Mouse (Mus musculus) liver, embryonic 16.5 days (tissue): ENCODE data around the gene Tln2. TPM values are rescaled to one million over a fixed set of nuclear protein-coding genes. Genes with fewer than 3 reads are reported as not detected.

Source experiments
- ATAC-seq: fragments of 200-750 bp; cut with Nextera tagmentation; 2 replicates; pipeline ENCODE4 v1.8.0; 2017; ENCODE audit warnings: low read depth, mild to moderate bottlenecking, moderate number of reproducible peaks, moderate library complexity
- H3K27ac ChIP-seq: fragments of 300-500 bp; sonication (generic); 2 replicates; pipeline ENCODE4 v1.5.1; 2014; ENCODE audit warnings: mild to moderate bottlenecking, low read length
- H3K27me3 ChIP-seq: fragments of 300-500 bp; sonication (generic); 2 replicates; pipeline ENCODE4 v1.6.1; 2014; ENCODE audit warnings: low read depth, low read length, mixed read lengths; ENCODE audit not compliant: control insufficient read depth, insufficient read depth
- H3K36me3 ChIP-seq: fragments of 300-500 bp; sonication (generic); 2 replicates; pipeline ENCODE4 v1.6.1; 2014; ENCODE audit warnings: mild to moderate bottlenecking; ENCODE audit not compliant: control insufficient read depth, insufficient read depth
- H3K4me1 ChIP-seq: fragments of 300-500 bp; sonication (generic); 2 replicates; pipeline ENCODE4 v1.6.1; 2014; ENCODE audit warnings: low read depth, low read length, mixed read lengths; ENCODE audit not compliant: control insufficient read depth
- H3K4me2 ChIP-seq: fragments of 300-500 bp; sonication (generic); 2 replicates; pipeline ENCODE4 v1.6.1; 2014; ENCODE audit warnings: low read depth, low read length, mixed read lengths
- H3K4me3 ChIP-seq: fragments of 300-500 bp; sonication (generic); 2 replicates; pipeline ENCODE4 v1.5.1; 2014; ENCODE audit warnings: low read depth, mild to moderate bottlenecking, low read length
- H3K9ac ChIP-seq: fragments of 300-500 bp; sonication (generic); 2 replicates; pipeline ENCODE4 v1.6.1; 2014; ENCODE audit warnings: low read depth, low read length
- H3K9me3 ChIP-seq: fragments of 300-500 bp; sonication (generic); replicated peaks from 2 replicates; pipeline ENCODE4 v1.6.1; 2016; ENCODE audit warnings: low read length; ENCODE audit not compliant: control insufficient read depth
- WGBS: fragments of 180-500 bp; shearing (Covaris S2); extraction: QIAGEN DNeasy Blood & Tissue Kit; methylation state at CpG from one replicate; pipeline ENCODE4 v1.1.7; 2014; ENCODE audit not compliant: insufficient replicate concordance; 5-methylcytosine and 5-hydroxymethylcytosine counted together
- polyA plus RNA-seq: library from polyadenylated mRNA; unstranded; fragments of >200 nt; fragmentation: Nextera tagmentation; extraction: Ambion mirVana; gene quantifications from 2 replicates; pipeline ENCODE4 v1.2.1, GENCODE M21; 2015

The Tln2 gene
- polyA plus RNA-seq, 1 experiment from 2014 or later, result 3.4 TPM

DNA sequence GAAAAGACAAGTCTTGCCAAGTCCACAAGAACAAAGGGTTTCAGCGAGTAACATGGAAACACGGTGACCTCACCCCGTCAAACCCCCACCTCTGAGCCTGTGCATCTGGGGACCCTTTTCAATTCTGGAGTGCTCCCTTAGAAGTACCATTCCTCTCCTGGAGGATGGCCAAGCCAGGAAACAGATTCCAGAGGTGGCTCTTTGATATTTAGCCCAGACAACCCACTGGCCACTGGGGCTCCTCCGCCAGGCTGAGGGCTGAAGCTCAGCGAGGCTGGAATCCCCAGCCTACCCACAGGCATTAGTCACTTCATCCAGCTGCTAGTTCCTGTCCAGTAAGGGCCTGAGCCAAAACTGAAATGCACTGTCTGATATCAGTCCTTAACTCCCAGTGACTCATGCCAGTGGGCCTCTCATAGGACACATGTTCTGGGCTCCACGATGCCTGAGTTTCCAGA, 6.3 kb upstream of the Tln2 start:
- Histone ChIP-seq H3K36me3 (no peaks in the 10 kb centered on the region), H3K4me1 (no peaks in the 10 kb centered on the region), H3K27ac (no peak overlapping the region), H3K9ac (no peak overlapping the region), H3K4me2 (no peak overlapping the region), H3K4me3 (no peak overlapping the region), H3K9me3 (no peaks in the 10 kb centered on the region), H3K27me3 (no peaks in the 10 kb centered on the region)
- 76% methylated on average over 6 of the region's 6 CpGs for WGBS
- no peak for ATAC-seq

DNA sequence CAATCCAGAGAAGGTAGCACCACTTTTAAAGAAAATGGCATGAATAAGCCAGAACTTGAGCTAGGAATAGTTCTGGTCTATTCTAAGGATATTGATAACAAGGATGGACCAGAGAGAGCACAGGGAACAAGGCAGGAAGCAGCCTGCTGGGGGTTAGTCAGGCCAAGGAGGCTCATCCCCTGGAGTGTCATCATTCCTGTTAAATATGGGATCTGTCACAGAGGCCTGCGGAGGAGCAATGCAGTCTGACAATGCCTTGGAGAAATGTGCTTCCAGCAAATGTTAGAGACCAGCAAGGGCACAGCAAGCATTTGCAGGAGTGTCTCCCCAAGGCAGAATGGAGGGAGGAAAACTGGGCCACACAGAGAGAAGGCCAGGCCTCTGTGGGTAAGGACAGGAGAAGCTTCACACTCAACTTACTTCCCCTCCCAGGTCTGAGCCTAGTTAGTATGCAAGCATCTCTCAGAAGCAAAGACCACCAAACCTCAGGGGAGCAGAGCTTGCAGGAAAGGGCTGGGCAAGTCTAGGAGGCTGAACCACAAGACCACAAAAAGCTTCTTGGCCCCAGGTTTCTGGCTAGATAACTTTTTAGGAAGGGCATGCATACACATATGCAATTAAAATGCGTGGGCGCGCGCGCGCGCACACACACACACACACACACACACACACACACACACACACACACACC, 9.5 kb downstream of the Tln2 start:
- ATAC-seq, result no peak
- H3K9ac ChIP-seq, result no peak overlapping the region
- 59% methylated on average over 8 of the region's 8 CpGs for WGBS
- H3K9me3 ChIP-seq, result no peaks in the 10 kb centered on the region
- H3K4me1 ChIP-seq, result no peaks in the 10 kb centered on the region
- H3K4me2 ChIP-seq, result no peak overlapping the region
- H3K4me3 ChIP-seq, result no peak overlapping the region
- no peak overlapping the region for H3K27ac ChIP-seq
- no peaks in the 10 kb centered on the region for H3K36me3 ChIP-seq
- no peaks in the 10 kb centered on the region for H3K27me3 ChIP-seq

DNA sequence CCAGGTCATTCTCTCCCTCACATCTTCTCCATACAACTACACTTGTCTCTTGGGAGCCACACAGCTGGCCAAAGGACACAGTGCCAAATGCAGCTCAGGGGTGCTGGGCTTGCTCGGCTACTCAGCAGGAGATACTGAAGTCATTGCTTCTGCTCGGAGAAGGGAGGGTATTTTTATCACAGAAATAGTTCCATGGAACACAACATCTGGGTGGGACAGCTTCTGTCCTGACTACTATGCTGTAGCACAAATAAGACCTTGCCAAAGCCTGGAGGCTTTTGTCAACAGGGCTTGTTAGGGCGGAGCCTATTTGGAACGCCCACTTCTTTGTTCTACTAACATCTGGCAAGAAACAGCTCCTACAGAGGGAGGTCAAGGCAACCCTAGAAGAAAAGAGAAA, 10.2 kb downstream of the Tln2 start:
- Histone ChIP-seq H3K9me3 (no peaks in the 10 kb centered on the region), H3K9ac (no peak overlapping the region), H3K4me2 (no peak overlapping the region), H3K27me3 (no peaks in the 10 kb centered on the region), H3K27ac (no peak overlapping the region), H3K4me3 (no peak overlapping the region), H3K4me1 (no peaks in the 10 kb centered on the region), H3K36me3 (no peaks in the 10 kb centered on the region)
- no peak for ATAC-seq
- WGBS, result 54% methylated on average over 4 of the region's 4 CpGs

DNA sequence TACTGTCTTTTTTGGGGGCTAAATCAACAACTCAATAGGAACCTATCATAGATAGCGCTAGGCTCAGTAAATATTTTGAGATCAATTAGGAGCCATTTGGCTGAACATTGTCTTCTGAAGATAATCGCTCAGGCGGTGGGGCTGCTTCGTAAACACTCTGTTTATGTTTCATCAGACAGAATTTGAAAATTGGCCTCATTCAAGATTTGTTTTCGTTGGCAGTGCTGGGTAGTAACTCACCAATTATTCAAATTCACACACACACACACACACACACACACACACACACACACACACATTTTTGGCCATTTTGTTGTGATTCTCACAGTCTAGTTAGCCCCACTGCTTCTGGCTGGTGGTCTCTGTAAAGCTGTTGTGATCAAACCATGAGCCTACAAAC, 12.9 kb downstream of the Tln2 start:
- H3K4me1 ChIP-seq, result no peaks in the 10 kb centered on the region
- no peak overlapping the region for H3K27ac ChIP-seq
- H3K36me3 ChIP-seq, result no peaks in the 10 kb centered on the region
- no peak for ATAC-seq
- H3K4me2 ChIP-seq, result no peak overlapping the region
- WGBS, result 61% methylated on average over 5 of the region's 5 CpGs
- no peaks in the 10 kb centered on the region for H3K9me3 ChIP-seq
- H3K27me3 ChIP-seq, result no peaks in the 10 kb centered on the region
- no peak overlapping the region for H3K9ac ChIP-seq
- H3K4me3 ChIP-seq, result no peak overlapping the region

DNA sequence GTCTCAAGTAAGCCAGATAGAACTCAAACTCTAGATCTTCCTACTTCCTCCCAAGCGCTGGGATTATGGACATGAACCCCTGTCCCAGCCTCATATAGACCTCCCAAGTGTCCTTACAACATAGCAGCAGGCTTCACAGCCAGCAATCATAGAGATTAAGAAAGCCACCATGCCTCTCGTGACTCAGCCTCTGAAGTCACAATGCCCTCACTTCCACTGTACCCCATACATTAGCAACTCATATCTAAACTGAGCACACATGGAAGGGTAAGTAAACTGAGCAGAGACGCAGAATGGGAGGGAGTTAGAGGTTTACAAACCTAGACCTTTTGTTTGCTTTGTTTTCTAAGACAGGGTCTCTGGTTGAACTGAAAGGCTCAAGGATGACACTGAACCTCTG, 13.7 kb downstream of the Tln2 start:
- no peak overlapping the region for H3K9ac ChIP-seq
- H3K9me3 ChIP-seq, result no peaks in the 10 kb centered on the region
- H3K4me1 ChIP-seq, result no peaks in the 10 kb centered on the region
- H3K27me3 ChIP-seq, result no peaks in the 10 kb centered on the region
- 47% methylated on average over 3 of the region's 3 CpGs for WGBS
- no peak overlapping the region for H3K4me3 ChIP-seq
- no peak overlapping the region for H3K27ac ChIP-seq
- ATAC-seq, result no peak
- no peak overlapping the region for H3K4me2 ChIP-seq
- H3K36me3 ChIP-seq, result no peaks in the 10 kb centered on the region

DNA sequence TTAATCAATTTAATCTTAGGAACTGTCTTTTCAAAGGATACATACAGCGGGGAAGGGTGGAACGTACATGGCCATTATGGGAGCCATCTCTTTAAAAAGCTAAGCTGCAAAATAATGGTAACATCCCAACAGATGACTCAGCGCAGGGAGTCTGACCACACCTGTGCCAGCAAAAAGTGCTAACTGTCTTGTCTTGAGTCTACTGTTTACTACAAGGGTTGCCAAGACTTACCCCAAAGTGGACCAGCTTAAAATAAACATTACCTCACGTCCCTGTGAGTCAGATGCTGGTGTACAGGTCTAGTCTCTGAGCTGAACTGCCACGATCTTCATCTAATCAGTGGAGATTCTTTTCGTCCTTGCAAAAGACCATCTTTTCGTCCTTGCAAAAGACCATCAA, 14.7 kb downstream of the Tln2 start:
- Histone ChIP-seq H3K27me3 (no peaks in the 10 kb centered on the region), H3K36me3 (no peaks in the 10 kb centered on the region), H3K27ac (no peak overlapping the region), H3K4me3 (no peak overlapping the region), H3K9ac (no peak overlapping the region), H3K9me3 (no peaks in the 10 kb centered on the region), H3K4me2 (no peak overlapping the region), H3K4me1 (no peaks in the 10 kb centered on the region)
- 54% methylated on average over 7 of the region's 7 CpGs for WGBS
- no peak for ATAC-seq

DNA sequence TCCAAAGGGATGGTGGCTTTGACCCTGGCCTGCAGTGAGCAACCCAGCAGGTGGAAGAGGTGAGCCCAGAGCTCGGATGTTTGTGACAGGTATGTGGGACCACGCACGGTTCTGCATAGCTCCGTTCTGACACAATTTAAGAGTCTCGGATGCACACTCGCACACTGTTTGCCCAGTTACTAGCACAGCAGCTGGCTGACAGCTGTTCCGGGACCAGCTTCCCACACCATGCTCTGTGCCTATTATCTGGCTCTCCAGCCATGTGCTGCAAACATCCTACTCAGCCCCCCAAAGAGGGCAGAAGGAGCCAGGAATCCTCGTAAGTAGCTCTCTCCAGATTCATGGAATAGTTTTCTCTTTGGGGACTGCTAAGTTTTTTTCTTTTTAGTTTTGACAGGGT, 17.6 kb downstream of the Tln2 start:
- Histone ChIP-seq H3K27me3 (no peaks in the 10 kb centered on the region), H3K36me3 (no peaks in the 10 kb centered on the region), H3K9me3 (no peaks in the 10 kb centered on the region), H3K4me1 (no peaks in the 10 kb centered on the region), H3K4me2 (no peak overlapping the region), H3K9ac (no peak overlapping the region), H3K27ac (no peak overlapping the region), H3K4me3 (no peak overlapping the region)
- 65% methylated on average over 8 of the region's 8 CpGs for WGBS
- no peak for ATAC-seq

DNA sequence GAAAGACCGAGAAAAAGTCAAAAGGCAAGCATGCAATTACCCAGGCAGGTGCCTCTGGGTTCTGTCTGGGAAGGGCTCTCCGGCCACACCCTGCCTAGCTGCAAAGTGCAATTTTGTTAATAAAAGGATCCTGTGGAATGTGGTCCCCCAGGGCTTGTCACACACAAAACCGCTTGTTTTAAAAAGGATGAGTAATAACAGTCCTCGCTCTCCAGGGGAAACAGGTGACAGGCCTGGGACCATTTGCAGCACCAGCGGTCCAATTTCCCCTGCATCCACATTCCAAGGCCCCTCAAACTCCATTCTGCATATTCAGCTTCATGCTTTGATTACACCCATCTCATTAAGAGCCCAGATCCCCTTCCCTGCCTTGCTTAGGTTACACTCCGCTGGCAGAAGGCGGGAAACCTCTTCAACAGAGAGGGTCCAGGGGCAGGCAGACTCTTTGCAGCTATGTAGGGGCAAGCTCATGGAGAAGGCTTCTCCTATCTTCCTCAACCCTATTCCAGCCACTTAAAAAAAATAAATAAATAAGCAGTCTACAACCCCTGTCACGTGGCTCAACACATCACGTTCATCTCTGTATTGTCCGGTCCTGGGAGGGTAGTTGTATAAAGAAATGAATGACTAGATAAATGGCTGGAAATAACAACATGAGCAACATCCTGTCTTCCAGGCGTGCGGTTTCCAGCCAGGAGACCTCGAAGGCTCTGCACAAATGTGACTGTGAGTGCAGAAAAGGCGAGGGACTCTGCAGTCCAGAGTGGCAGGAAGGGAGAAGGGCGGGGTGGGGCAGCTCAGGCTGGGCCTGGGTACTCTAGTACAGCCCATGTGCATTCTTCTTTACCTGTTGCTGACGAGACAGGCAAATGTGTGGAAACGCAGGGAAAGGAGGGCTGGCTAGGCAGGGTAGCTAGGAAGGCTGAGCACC, 19.5 kb downstream of the Tln2 start:
- Histone ChIP-seq H3K9ac (no peak overlapping the region), H3K27ac (no peak overlapping the region), H3K4me3 (no peak overlapping the region), H3K4me2 (no peak overlapping the region), H3K4me1 (no peaks in the 10 kb centered on the region), H3K9me3 (no peaks in the 10 kb centered on the region), H3K36me3 (no peaks in the 10 kb centered on the region), H3K27me3 (no peaks in the 10 kb centered on the region)
- 52% methylated on average over 17 of the region's 17 CpGs for WGBS
- no peak for ATAC-seq

DNA sequence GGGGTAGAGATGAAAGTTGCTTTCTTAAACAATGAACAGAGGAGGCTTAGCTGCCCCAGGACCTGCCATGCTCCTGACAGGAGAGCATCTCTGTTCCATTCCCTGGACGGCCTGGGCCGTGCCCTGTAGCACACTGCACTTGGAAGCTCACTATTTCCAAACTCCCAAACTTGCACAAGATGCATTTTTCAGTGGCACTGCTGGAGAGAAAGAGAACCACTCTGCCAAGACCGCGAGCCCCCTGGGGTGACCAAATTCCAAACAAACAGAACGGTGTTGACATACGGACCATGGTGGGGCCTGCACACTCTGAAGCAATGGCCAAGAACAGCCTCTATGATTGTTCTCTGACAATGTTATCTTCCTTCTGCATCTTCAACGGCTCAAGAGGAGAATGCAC, 25.1 kb downstream of the Tln2 start:
- no peaks in the 10 kb centered on the region for H3K9me3 ChIP-seq
- no peaks in the 10 kb centered on the region for H3K27me3 ChIP-seq
- 40% methylated on average over 7 of the region's 7 CpGs for WGBS
- no peak overlapping the region for H3K9ac ChIP-seq
- no peaks in the 10 kb centered on the region for H3K36me3 ChIP-seq
- no peak overlapping the region for H3K4me3 ChIP-seq
- H3K27ac ChIP-seq, result no peak overlapping the region
- H3K4me2 ChIP-seq, result no peak overlapping the region
- no peaks in the 10 kb centered on the region for H3K4me1 ChIP-seq
- peak; percentile 62; the same call in 1 of the 2 replicates for ATAC-seq
